Mouse (Mus musculus): Measurements from ENCODE around the gene Trim38.

The Trim38 gene

DNA sequence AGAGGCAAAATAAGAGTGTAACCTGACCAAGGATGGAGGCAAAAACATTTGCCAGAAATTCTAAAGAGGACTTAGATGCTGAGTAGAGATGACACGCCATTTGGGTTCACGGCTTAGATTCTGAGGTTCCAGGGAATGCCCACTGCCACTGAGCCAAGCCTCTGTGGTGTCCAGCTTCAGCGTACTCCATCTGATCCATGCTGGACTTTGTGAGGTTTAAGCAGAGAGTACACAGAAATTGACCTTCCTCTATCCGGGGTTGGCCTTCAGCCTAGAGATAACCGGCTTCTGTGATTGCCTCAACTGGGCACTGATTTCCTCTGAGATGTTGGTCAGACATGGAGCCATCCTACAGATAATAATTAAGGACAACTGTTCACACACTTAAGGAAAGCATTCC, 66.9 kb downstream of the Trim38 start:
- no peak for DNase-seq (ENCODE audit: low spot score)

DNA sequence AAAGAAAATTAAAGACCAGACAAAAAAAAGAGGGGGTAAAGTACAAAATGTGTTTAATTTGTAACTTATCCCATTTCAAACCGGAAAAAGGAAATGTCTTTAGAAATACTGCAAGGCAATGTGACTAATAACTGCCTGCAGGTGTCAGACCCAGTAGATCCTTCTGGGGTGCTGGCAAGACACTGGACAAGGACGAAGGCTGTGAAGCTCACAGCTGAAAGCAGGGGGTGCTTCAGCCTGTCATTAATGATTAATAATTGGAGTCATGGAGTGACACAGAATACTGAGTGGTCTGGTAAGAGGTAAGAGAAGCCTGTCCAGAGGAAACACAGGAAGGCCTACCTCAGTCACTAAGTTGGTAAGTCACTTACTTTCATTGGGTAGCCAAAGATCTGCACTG, 69.6 kb downstream of the Trim38 start, which contains the start of gene Slc17a3:
Gene Slc17a3 (plus strand): TSS at position 127 of the 400 bp plus-strand sequence.
- DNase-seq (ENCODE audit: low spot score): no peak
